Mouse (Mus musculus) liver (tissue): ENCODE measurements at regions not wholly inside any gene's neighbourhood (a gene's known extent, or its start where the extent isn't known, plus 50 kb on each side); places are given as distances from the start of the nearest gene placed in this dataset.

Experiments used
- DNase-seq: peaks from one replicate; pipeline ENCODE4 v3.0.0-alpha.2; 2020; ENCODE audit warnings: mixed read lengths

- no peak for DNase-seq
Observed at GRCm38 (mm10) chr9:41587762-41588161, 426.3 kb upstream of the Ubash3b start.

- no peak for DNase-seq
Observed at GRCm38 (mm10) chr9:41586966-41587570, 425.6 kb upstream of the Ubash3b start.

DNA sequence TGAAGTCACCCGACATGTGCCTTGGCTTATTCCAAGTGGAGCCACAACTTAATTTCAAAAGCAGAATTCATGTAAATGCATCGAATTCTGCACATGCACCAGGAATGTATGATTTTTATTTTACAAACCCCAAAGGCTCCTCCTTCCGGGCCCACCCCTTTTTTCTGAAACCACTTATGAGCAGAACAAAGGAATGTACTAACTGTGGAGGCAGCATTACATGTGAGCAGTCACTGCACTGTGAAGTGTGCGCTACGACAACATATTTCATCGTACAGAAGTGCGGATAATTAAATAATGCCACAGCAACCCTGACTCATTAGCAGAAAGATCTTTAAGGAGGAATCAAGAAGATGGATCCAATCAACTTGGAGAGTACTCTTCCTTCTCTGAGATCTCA, 424.8 kb upstream of the Ubash3b start:
- no peak for DNase-seq

DNA sequence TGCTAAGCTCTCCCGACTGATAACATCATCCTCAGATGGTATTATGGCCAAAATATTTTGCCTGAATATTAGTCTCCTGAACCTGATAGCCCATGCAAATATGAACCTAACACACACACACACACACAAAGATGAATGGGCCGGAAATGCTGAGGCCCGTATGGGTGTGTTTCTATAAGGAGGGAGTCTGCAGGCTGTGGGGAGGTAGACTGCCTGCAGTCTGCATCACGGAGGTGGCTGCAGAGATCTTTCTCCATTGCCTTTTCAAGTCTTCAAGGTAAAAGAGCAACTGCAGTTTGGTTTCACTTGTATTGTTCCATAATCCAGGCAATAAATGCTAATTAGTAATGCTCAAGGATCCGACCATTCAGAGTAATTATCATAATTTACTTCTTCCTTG, 424.3 kb upstream of the Ubash3b start:
- DNase-seq: no peak

- DNase-seq: no peak
Observed at GRCm38 (mm10) chr9:41585012-41585411, 423.5 kb upstream of the Ubash3b start.

- DNase-seq: no peak
Observed at GRCm38 (mm10) chr9:41583711-41584329, 422.3 kb upstream of the Ubash3b start.

DNA sequence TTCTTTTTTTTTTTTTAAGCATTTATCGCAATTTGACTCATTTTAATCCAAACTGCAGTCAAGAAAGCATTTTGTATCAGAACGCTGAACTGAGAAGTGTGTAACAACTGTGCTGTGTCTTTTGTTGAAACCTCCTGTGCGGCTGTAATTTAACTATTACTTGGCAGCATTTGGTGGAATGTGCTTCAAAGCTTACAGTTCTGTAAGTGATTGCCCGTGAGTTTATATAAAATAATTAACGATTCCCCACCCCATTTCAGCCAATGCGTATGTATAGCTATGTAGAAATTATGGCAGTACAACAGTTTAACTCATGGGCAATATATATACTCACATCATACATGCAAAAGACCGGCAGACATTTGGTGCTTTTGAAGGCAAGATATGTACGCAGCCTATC, 421.8 kb upstream of the Ubash3b start:
- no peak for DNase-seq

DNA sequence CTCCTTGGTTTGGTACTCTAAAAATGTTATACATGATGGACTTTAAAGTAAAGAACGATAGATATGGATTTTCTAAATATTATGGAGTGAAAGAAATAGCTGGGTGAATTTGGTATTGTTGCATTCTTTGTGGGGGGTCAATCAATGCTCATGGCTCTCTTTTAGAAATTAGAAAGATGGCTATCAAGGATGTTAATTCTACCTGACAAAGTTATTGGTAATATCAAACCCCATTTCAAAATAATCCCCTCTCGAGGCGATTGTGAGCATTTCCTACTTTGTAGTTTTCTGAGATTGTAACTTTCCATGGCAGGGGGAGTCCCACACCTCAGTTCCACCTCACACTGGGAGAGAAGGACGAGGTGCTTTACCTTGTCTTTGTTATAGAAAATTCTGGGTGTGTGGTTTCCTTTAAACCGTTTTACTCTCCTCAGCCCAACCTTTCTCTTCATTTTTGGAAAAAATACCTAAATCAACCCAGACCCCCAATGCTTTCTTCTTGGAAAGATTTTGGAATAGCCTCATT, 421.3 kb upstream of the Ubash3b start:
- no peak for DNase-seq

DNA sequence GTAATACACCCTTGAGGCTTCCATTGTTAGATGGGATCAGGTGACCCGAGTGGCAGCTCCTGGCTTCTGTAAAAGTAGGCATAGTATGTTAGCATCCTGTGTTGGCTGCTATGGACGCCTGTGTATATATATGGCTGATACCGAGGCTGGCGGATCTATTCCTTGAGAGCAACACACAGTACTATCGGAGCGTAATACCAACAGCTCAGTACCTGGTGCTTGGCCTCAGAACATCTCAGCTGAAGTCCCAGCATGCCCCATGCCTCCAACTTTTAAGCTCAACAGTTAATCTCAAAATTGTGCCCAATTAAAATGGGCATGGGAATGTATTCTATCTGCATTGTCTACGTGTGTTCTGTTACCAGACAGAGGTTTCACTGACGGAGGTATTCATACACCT, 420.7 kb upstream of the Ubash3b start:
- DNase-seq: no peak

- no peak for DNase-seq
Observed at GRCm38 (mm10) chr9:41581741-41582140, 420.2 kb upstream of the Ubash3b start.

- DNase-seq: peak; percentile 30
Observed at GRCm38 (mm10) chr9:41581152-41581551, 419.7 kb upstream of the Ubash3b start.

- peak; percentile 23 for DNase-seq
Observed at GRCm38 (mm10) chr9:41580611-41581041, 419.1 kb upstream of the Ubash3b start.

DNA sequence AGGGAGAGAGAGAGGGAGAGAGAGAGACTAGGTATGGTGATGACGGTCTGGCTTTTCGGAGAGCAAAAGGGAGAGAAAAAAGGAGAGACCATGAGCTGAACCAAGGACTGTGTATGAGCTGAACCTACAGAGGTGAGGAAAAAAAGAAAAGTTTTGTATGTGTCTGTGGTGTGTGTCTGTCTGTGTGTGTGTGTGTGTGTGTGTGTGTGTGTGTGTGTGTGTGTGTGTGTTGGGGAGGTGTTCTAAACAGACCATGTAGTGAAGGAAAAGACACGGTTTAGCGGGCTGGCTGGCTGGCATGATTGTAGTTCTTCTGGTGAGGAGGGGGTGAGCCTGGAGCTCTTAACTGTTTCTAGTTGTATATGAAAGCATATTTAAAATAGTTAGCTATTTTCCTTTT, 418.6 kb upstream of the Ubash3b start:
- DNase-seq: no peak

- peak; percentile 18 for DNase-seq
Observed at GRCm38 (mm10) chr9:41579107-41580014, 417.9 kb upstream of the Ubash3b start.

DNA sequence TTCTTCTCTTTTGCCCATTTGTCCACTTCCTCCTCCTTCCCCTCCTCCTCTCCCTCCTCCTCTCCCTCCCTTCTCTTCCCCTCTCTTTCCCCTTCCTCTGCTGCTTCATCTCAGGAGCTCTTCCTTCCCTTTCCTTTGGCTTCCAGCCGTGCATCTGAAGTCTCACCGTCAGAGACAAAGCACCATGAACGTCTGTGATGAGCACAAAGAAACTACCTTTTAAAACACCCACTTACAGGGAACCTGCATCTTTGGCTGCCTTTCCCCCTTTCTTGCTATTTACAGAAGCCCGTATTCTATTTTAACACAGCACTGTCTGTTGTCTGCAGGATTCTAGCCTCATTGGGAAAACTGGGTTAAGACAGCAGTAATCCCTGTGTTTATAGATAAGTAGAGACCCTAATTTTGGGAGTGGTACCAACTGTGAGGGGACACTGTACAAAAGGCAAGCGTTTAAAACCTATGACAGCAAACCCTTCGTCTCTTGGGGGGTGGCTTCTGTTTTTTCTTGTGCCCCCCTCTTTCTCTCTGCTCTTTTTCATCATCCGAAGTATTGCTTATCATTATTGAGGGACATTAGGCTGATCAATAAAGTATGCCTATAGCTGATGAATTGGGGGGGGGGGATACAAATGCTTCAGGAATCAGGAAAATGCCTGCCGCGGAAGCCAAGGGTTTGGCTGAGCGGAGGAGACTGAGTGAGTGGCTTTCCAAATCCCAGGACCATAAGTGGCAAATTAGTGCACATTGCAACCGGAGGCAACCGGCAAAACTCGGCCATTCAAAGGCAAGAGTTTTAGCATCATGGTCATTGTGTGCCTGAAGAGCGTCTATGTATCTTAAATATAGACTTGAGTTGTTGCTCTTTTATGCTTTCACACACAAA, 417.0 kb upstream of the Ubash3b start:
- DNase-seq: no peak

DNA sequence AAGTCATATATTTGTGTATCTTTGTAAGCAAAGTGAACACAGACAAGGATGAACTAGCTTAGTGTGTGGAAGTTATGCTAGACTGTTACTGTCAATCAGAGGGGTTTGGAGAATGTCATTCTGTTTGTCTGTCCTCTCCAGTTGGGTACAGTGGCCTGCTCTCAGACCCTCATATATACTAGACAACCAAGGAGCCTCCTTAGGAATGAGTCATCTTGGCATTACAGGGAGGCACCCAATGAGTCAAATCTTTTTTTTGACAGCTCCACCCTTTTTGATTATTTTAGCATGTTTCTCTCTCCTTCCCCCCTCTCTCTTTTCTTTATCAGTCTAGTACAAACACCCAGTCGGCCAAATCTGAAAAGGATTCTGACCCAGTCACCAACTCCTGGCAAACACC, 416.3 kb upstream of the Ubash3b start:
- DNase-seq: no peak

GRCm38 (mm10) chr9:41575826-41576225, 414.3 kb upstream of the Ubash3b start:
- no peak for DNase-seq

- DNase-seq: no peak
Observed at GRCm38 (mm10) chr9:41570262-41570661, 408.8 kb upstream of the Ubash3b start.

DNA sequence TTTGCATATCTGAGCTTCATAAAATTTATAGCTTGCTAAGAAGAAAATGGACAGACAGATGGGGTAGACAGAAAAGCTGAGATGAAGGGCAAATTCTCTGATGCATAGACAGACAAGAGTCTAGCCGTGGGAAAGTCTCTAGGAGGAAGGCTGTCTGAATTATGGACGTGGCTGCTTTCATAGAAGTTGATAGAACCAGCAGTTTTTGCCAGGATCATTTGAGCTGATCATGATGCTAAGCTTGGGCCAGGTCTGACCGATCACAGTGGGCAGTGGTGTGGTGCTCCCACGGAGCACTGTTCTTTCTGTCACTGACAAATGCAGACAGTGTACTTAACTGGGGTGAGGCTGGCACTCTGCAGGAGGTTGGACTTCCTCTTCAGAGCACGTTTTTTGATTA, 405.0 kb upstream of the Ubash3b start:
- DNase-seq: no peak

DNA sequence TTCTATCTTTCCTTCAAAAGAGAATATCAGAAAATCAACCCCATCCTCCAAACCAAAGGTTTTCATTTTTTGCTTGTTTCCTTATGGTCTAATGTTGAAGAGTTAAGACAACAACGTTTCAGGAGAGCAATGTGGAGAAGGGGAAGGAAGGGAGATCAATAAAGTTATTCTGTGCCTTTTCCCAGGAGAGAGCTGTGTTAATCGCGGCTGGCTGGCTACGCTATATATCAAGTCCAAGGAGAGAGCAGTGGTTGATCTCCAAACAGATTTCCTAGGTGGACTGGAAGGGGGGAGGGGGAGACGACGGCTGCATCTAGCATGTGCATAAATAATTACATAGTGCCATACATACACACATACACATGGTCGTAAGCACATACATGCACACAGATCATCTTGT, 404.3 kb upstream of the Ubash3b start:
- no peak for DNase-seq

DNA sequence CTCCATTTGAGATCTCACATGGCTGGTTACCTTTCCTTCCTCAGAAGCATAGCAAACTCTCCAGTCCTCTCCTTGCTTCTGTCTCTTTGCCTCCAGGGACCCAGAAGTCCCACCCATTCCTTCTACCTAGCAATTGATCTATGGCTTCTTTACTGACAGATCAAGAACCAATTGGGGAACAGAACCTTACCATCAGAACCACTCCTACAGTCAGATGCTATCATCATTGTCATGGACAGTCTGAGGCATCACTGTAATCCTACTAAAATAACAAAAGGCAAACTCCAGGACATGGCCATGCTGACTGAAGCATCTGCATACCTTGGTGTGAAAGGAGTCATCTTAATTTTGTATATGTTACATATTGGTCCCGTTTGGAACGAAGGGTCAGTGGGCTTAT, 401.9 kb upstream of the Ubash3b start:
- DNase-seq: no peak

DNA sequence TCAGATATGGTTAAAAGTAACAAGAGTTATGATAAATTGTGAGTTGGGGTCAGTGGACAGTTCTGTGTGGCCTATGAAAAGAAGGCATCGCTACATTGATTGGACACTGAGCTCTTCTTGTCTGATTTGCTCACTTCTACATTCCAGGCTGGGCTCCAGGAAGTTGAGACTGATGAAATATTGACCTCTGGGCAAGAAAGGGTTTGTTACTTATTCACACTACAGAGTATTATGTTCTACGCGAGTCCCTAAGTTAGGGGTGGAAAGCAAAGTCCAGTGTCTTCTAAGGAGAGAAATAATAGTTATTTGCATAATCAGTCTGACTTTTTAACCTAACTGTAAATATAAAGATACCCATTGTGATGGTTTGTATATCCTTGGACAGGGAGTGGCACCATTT, 397.0 kb upstream of the Ubash3b start:
- DNase-seq: no peak

DNA sequence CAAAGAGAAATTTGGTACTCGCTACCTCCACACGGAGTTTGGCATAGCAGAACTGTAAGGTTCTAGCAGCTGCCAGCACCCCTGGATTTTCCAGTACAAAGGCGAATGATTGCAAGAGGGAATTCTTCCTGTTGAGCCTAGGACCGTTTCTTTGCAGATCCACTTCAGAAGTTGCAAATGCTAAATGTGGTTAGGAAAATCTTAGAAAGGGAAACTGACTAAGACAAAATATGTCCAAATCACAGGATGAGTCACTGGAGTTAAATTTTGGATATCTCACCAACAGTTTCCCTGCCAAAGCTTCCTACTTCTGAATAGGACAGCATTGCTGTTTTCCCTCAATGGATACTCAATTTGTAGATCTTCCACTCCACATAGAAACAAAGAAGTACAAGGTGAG, 395.4 kb upstream of the Ubash3b start:
- no peak for DNase-seq
